Mouse (Mus musculus) liver, adult 2 months (tissue): Measurements from ENCODE around the gene Gm20388. TPM values are rescaled to one million over a fixed set of nuclear protein-coding genes. Genes with fewer than 3 reads are reported as not detected.

Experiments
- DNase-seq: peaks from one replicate; pipeline ENCODE4 v3.0.0-alpha.2; 2011; ENCODE audit warnings: low read depth, low spot score; ENCODE audit errors: extremely low read depth
- H3K27ac ChIP-seq: fragments of 200-500 bp; replicated peaks from 2 replicates; pipeline ENCODE4 v1.5.1; 2012; ENCODE audit warnings: low read depth, mild to moderate bottlenecking, control low read depth, inconsistent platforms, low read length; ENCODE audit not compliant: insufficient read depth
- H3K27me3 ChIP-seq: fragments of 200-500 bp; 2 replicates; pipeline ENCODE4 v1.6.1; 2012; ENCODE audit warnings: mild to moderate bottlenecking, moderate library complexity, low read length, inconsistent platforms; ENCODE audit not compliant: control insufficient read depth, insufficient read depth
- H3K36me3 ChIP-seq: fragments of 200-500 bp; 2 replicates; pipeline ENCODE4 v1.6.1; 2012; ENCODE audit warnings: low read length, inconsistent platforms; ENCODE audit not compliant: control insufficient read depth, insufficient read depth
- H3K4me1 ChIP-seq: fragments of 200-500 bp; 2 replicates; pipeline ENCODE4 v1.6.1; 2011; ENCODE audit warnings: low read length; ENCODE audit not compliant: control insufficient read depth, insufficient read depth
- H3K4me3 ChIP-seq: fragments of 200-500 bp; 2 replicates; pipeline ENCODE4 v1.5.1; 2011; ENCODE audit warnings: low read depth, mild to moderate bottlenecking, control low read depth, low read length, moderate library complexity; ENCODE audit not compliant: insufficient read depth
- H3K79me2 ChIP-seq: fragments of 200-500 bp; 2 replicates; pipeline ENCODE4 v1.6.1; 2012; ENCODE audit warnings: inconsistent platforms, mild to moderate bottlenecking, low read length, moderate library complexity; ENCODE audit not compliant: control insufficient read depth, insufficient read depth
- H3K9ac ChIP-seq: fragments of 200-500 bp; 2 replicates; pipeline ENCODE4 v1.6.1; 2012; ENCODE audit warnings: low read depth, mild to moderate bottlenecking, control low read depth, inconsistent platforms, low read length
- CTCF ChIP-seq: fragments of 200-500 bp; IDR thresholded peaks from 2 replicates; pipeline ENCODE4 v1.5.1; 2011; ENCODE audit warnings: low read depth, low read length, control low read depth
- POLR2A ChIP-seq: fragments of 200-500 bp; IDR thresholded peaks from 2 replicates; pipeline ENCODE4 v1.6.1; 2011; ENCODE audit warnings: low read length, control low read depth; ENCODE audit not compliant: insufficient read depth; ENCODE audit errors: extremely low read depth
- WGBS: fragments of 180-500 bp; shearing (Covaris S2); methylation state at CpG from one replicate; pipeline ENCODE4 v1.1.7; 2018; 5-methylcytosine and 5-hydroxymethylcytosine counted together
- polyA plus RNA-seq: library from polyadenylated mRNA; depleted of rRNA; stranded (reverse); fragments of >200 nt; gene quantifications from 2 replicates; pipeline ENCODE4 v1.2.3, GENCODE M21; 2012
- total RNA-seq: library from RNA; depleted of rRNA; stranded (reverse); fragments of >200 nt; gene quantifications from 2 replicates; pipeline ENCODE4 v1.2.3, GENCODE M21; 2014

Gm20388 gene
- total and polyA plus RNA-seq, 2 experiments = 6.4 to 19.9 TPM

DNA sequence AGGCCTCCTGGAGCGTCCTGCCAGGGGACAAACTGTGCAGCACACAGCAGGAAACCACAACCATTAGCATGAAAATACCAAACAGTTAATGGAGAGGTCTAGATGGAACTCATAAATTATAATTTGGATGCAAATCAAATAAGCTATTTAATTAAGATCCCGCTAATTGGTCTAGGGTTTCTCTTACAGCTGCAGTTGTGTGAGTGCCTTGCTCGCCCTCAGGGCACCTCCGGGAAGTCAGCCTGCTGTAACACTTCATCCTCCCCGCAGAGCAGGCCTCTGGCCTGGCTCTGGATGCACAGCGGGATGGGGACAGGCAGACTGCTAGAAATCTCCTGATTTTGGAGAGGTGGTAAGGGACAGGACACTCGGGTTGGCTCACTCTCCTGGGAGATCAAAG is 2675.5 kb downstream of the Gm20388 start:
- no peaks in the 10 kb centered on the region for H3K36me3 ChIP-seq
- DNase-seq = no peak
- H3K27ac ChIP-seq = no peak overlapping the region
- no peak overlapping the region for H3K4me3 ChIP-seq
- no peak overlapping the region for H3K9ac ChIP-seq
- H3K27me3 ChIP-seq = no peaks in the 10 kb centered on the region
- peaks cover 2% of the 10 kb centered on the region; the same call in 1 of the 2 replicates for H3K4me1 ChIP-seq
- TF ChIP-seq CTCF (no peak), POLR2A (no peak)
- H3K79me2 ChIP-seq = no peaks in the 10 kb centered on the region
- WGBS = 92% methylated on average over 7 of the region's 7 CpGs

GRCm38 (mm10) chr8:122586749-122587148 is 2676.1 kb downstream of the Gm20388 start:
- H3K79me2 ChIP-seq = no peaks in the 10 kb centered on the region
- no peak overlapping the region for H3K4me3 ChIP-seq
- peaks cover 2% of the 10 kb centered on the region; the same call in 1 of the 2 replicates for H3K4me1 ChIP-seq
- no peak for DNase-seq
- H3K27me3 ChIP-seq = no peaks in the 10 kb centered on the region
- 86% methylated on average over 10 of the region's 10 CpGs for WGBS
- H3K9ac ChIP-seq = no peak overlapping the region
- TF ChIP-seq POLR2A = no peak
- no peak for TF ChIP-seq CTCF
- H3K36me3 ChIP-seq = no peaks in the 10 kb centered on the region
- H3K27ac ChIP-seq = no peak overlapping the region

DNA sequence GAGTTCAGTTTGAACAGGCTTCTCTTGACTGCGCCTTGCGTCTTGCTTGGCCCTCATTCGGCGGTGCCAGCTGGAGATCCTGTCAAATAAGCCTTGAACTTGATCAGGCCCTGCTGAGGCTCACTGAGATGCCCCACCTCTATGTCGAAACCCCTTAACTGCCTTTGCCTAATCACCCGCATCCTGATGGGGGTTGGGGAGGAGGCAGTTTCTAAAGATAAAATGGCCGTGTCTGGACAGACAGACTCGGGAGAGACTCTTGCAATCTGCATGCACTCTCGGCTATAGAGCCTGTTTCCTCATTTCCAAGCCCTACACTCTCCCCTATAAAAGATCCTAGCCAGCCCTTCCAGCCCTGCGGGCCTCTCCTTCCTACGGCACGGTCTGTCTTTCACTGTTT is 2682.6 kb downstream of the Gm20388 start:
- no peak overlapping the region for H3K4me3 ChIP-seq
- H3K27me3 ChIP-seq = no peaks in the 10 kb centered on the region
- no peak for TF ChIP-seq CTCF
- no peak for TF ChIP-seq POLR2A
- no peaks in the 10 kb centered on the region for H3K79me2 ChIP-seq
- H3K9ac ChIP-seq = no peak overlapping the region
- WGBS = 81% methylated on average over 12 of the region's 12 CpGs
- no peaks in the 10 kb centered on the region for H3K4me1 ChIP-seq
- DNase-seq = no peak
- no peaks in the 10 kb centered on the region for H3K36me3 ChIP-seq
- H3K27ac ChIP-seq = no peak overlapping the region

DNA sequence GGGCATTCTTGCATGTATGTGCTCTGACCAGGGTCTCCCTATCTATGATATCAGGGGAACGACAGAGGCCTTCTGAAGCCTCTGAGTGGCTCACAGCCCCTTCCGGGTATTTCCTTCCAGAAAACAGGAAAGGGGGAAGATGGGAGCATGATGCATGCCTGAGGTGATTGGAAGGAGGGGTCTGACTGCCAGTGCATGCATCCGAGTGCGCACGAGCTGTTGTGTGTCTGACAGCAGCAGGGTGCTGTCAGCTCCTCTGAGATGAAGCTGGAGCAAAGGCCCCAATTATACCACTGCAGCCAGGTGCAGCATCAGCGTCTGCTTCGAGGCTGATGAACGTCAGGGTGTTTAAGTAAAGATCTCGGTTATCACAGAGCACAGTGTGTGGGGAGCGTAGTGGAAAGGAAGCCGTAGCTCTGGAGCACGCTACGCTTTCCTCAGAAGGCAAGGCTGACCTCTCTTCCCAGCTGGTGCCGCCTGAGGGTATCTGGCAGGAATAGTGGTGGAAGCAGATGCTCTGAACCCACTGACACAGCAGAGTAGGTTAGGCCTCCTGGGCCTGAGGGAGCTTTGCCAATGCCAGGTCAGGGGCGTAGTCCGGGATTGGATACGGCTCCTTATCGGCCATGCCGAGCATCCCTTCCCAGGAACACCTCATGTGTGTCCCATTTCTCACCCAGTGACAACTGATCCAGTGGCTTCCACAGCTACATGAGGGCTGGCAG is 2683.3 kb downstream of the Gm20388 start:
- H3K27ac ChIP-seq = no peak overlapping the region
- H3K4me1 ChIP-seq = no peaks in the 10 kb centered on the region
- 94% methylated on average over 19 of the region's 19 CpGs for WGBS
- DNase-seq = no peak
- H3K9ac ChIP-seq = no peak overlapping the region
- TF ChIP-seq CTCF = no peak
- no peak overlapping the region for H3K4me3 ChIP-seq
- no peaks in the 10 kb centered on the region for H3K36me3 ChIP-seq
- no peaks in the 10 kb centered on the region for H3K27me3 ChIP-seq
- H3K79me2 ChIP-seq = no peaks in the 10 kb centered on the region

DNA sequence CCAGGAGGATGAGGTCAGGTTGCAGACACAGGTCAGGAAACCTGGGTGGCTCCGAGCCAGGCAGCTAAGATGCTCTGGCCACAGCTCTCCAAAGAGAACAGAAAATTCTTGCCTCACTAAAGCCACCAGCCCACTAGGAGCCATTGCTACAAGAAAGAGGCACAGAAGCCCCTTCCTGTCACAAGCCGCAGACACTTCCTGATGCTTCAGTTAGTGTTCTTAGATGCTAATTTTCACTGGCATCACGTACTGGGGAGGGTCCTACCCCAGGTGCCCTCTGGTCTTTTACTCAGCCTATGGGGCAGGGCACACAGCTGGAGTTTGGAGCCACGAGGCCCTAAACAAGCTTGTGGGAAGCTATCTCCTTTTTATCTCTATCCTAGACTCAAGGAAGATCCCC is 2685.4 kb downstream of the Gm20388 start:
- TF ChIP-seq CTCF (no peak), POLR2A (no peak)
- 86% methylated on average over 4 of the region's 4 CpGs for WGBS
- no peaks in the 10 kb centered on the region for H3K36me3 ChIP-seq
- H3K4me3 ChIP-seq = no peak overlapping the region
- H3K27ac ChIP-seq = no peak overlapping the region
- H3K4me1 ChIP-seq = no peaks in the 10 kb centered on the region
- no peak overlapping the region for H3K9ac ChIP-seq
- H3K79me2 ChIP-seq = no peaks in the 10 kb centered on the region
- no peak for DNase-seq
- no peaks in the 10 kb centered on the region for H3K27me3 ChIP-seq

DNA sequence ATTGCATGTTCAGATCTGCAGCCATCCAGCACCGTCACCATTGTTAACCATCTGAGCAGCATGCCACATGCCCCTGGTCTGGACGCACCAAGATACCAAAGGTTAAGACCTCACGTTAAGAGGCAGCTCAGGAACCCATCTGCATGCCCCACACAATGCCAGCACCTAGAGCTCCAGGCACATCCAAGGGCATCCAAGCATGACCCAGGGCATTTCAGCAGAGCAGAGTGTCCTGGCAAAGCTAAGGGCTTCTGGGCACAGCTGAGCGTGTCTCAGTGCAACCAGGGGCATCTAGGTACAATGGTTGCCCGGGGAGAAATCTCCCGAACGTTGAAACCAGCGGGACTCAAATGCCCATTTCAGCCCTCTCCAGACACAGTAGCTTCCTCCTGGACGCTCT is 2690.0 kb downstream of the Gm20388 start:
- no peak for DNase-seq
- Histone ChIP-seq H3K36me3 (no peaks in the 10 kb centered on the region), H3K4me3 (no peak overlapping the region), H3K4me1 (no peaks in the 10 kb centered on the region), H3K27ac (no peak overlapping the region), H3K27me3 (no peaks in the 10 kb centered on the region), H3K79me2 (no peaks in the 10 kb centered on the region), H3K9ac (no peak overlapping the region)
- WGBS = 96% methylated on average over 9 of the region's 9 CpGs
- TF ChIP-seq CTCF = no peak
- TF ChIP-seq POLR2A = no peak
